Comparison of ENCODE assay signal across 20 mouse cellular contexts in genomic region chr3:61255232-61255631, GRCm38 (mm10).
DNase-seq lines count a peak whose midpoint lies in the region; ATAC-seq and TF ChIP-seq lines count a peak whose summit lies in the region.
"Had no signal": no experiment of that assay in that cellular context is flagged by ENCODE, and none has a peak within 500 bp of the region (broad histone marks: within the 10 kb centered on the region; RNA-seq: fewer than 3 reads in every experiment).

No protein-coding gene starts in this region.

- no peaks in the 10 kb centered on the region for H3K36me3 ChIP-seq in midbrain, embryonic 15.5 days (replicated peaks)
- no peaks in the 10 kb centered on the region for H3K36me3 ChIP-seq in midbrain, embryonic 10.5 days
- H3K36me3 ChIP-seq in midbrain, postnatal 0 days (ENCODE audit: insufficient read depth, low read length), result no peaks in the 10 kb centered on the region
- H3K36me3 ChIP-seq: embryonic facial prominence, embryonic 13.5 days; heart, embryonic 13.5 days; hindbrain, embryonic 13.5 days had no signal

- no peak for TF ChIP-seq CTCF in midbrain, postnatal 0 days (IDR thresholded peaks at IDR 0.05)

- H3K27ac ChIP-seq in midbrain, embryonic 15.5 days, result no peak overlapping the region; the same call in 1 of the 2 replicates
- H3K27ac ChIP-seq in midbrain, embryonic 10.5 days (replicated peaks), result no peak overlapping the region
- no peak overlapping the region for H3K27ac ChIP-seq in midbrain, postnatal 0 days (ENCODE audit: low read depth, low read length)
- H3K27ac ChIP-seq: embryonic facial prominence, embryonic 13.5 days; gastrocnemius, adult 2 months; heart, embryonic 13.5 days; hindbrain, embryonic 13.5 days had no signal

- DNase-seq in frontal cortex, postnatal 10 days (ENCODE audit: low spot score in 2 of 2), result no peak
- DNase-seq in midbrain, embryonic 10.5 days (ENCODE audit: low spot score), result no peak
- peak; percentile 46 for DNase-seq in brain, embryonic 18.5 days (ENCODE audit: low read depth, low spot score)
- no peak for DNase-seq in midbrain, postnatal 0 days (ENCODE audit: low spot score)
- DNase-seq in liver, result no peak
- DNase-seq in lung, postnatal 10 days, result no peak
- DNase-seq: adrenal gland, adult 8-10 months; adrenal gland, postnatal 36 days; cerebellum, adult 18-20 months; cerebellum, adult 9-11 months; cerebellum, postnatal 36 days; gastrocnemius, adult 2 months; gastrocnemius, postnatal 25 days; heart, postnatal 36 days had no signal

- H3K4me1 ChIP-seq in midbrain, embryonic 15.5 days, result no peaks in the 10 kb centered on the region
- H3K4me1 ChIP-seq in midbrain, embryonic 10.5 days, result no peaks in the 10 kb centered on the region
- no peaks in the 10 kb centered on the region for H3K4me1 ChIP-seq in midbrain, postnatal 0 days (ENCODE audit: insufficient read depth, low read length)
- H3K4me1 ChIP-seq: embryonic facial prominence, embryonic 13.5 days; heart, embryonic 13.5 days; hindbrain, embryonic 13.5 days had no signal

- peak; percentile 89 for ATAC-seq in frontal cortex, adult (ENCODE audit: low TSS enrichment)
- ATAC-seq in midbrain, embryonic 15.5 days (replicated peaks), result peak; percentile 79
- ATAC-seq in midbrain, postnatal 0 days (ENCODE audit: low FRiP score), result 0 out of 2 replicates have a peak, but pooled peaks have one; percentile 47
- ATAC-seq: intestine, embryonic 16.5 days had no signal

- no peaks in the 10 kb centered on the region for H3K9me3 ChIP-seq in midbrain, embryonic 15.5 days
- H3K9me3 ChIP-seq in midbrain, embryonic 10.5 days (replicated peaks), result no peaks in the 10 kb centered on the region
- H3K9me3 ChIP-seq in midbrain, postnatal 0 days (ENCODE audit: low read length), result no peaks in the 10 kb centered on the region
- H3K9me3 ChIP-seq: embryonic facial prominence, embryonic 13.5 days; heart, embryonic 13.5 days; hindbrain, embryonic 13.5 days had no signal

- H3K27me3 ChIP-seq in midbrain, embryonic 15.5 days (replicated peaks), result no peaks in the 10 kb centered on the region
- H3K27me3 ChIP-seq in midbrain, embryonic 10.5 days (ENCODE audit: low read depth, poor library complexity, severe bottlenecking), result no peaks in the 10 kb centered on the region
- H3K27me3 ChIP-seq in midbrain, postnatal 0 days (ENCODE audit: insufficient read depth, low read length), result no peaks in the 10 kb centered on the region
- H3K27me3 ChIP-seq: embryonic facial prominence, embryonic 13.5 days; heart, embryonic 13.5 days; hindbrain, embryonic 13.5 days had no signal

- 46% methylated on average over 4 of the region's 4 CpGs for WGBS in midbrain, embryonic 15.5 days
- 67% methylated on average over 4 of the region's 4 CpGs for WGBS in midbrain, embryonic 10.5 days
- WGBS in midbrain, postnatal 0 days, result 44% methylated on average over 4 of the region's 4 CpGs

- H3K9ac ChIP-seq in midbrain, embryonic 15.5 days, result no peak overlapping the region
- H3K9ac ChIP-seq in midbrain, postnatal 0 days (replicated peaks; ENCODE audit: low read length, poor library complexity, severe bottlenecking), result no peak overlapping the region
- H3K9ac ChIP-seq: embryonic facial prominence, embryonic 13.5 days; heart, embryonic 13.5 days; hindbrain, embryonic 13.5 days had no signal

- H3K4me3 ChIP-seq in midbrain, embryonic 15.5 days, result no peak overlapping the region
- no peak overlapping the region for H3K4me3 ChIP-seq in midbrain, embryonic 10.5 days
- no peak overlapping the region for H3K4me3 ChIP-seq in midbrain, postnatal 0 days (ENCODE audit: low read depth, low read length)
- H3K4me3 ChIP-seq: embryonic facial prominence, embryonic 13.5 days; gastrocnemius, adult 2 months; heart, embryonic 13.5 days; hindbrain, embryonic 13.5 days had no signal

- H3K4me2 ChIP-seq in midbrain, embryonic 15.5 days, result no peak overlapping the region
- H3K4me2 ChIP-seq in midbrain, postnatal 0 days (ENCODE audit: low read depth, low read length, poor library complexity, severe bottlenecking), result no peak overlapping the region
- H3K4me2 ChIP-seq: embryonic facial prominence, embryonic 13.5 days; heart, embryonic 13.5 days; hindbrain, embryonic 13.5 days had no signal
